Mouse (Mus musculus) brain, embryonic 18.5 days (tissue): Measurements from ENCODE around the gene Sh3tc1.

Experiments used
- DNase-seq: peaks from one replicate; pipeline ENCODE4 v3.0.0-alpha.2; 2012; ENCODE audit warnings: low read depth, low spot score

The Sh3tc1 gene

DNA sequence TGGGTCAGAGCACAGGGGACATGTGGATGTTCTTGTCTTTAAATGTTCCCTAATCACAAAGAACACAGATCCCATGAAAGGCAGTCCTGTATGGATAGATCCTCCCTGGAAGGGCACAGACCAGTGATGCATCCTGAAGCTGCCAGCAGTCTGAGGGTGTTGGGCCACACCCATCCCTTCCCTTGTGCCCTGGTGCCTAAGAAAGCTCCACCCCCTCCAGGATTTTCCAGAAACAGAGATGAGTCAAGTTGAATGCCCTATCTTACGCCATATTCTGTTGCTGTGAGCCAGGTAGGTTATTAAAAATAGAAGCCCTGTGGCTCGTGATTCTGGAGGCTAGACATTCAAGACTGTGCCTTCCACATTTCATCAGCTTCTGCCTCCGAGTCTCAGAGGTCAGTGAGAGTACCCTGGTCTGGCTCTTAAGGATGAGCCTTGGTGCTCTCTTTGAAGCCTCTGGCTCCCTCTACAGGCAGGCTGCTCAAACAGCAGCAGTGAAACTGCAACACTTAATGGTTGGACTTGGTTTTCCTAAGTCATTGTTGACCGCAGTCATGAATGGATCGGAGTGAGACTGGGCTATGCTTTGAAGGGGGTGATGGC, 15.4 kb upstream of the Sh3tc1 start:
- no peak for DNase-seq

DNA sequence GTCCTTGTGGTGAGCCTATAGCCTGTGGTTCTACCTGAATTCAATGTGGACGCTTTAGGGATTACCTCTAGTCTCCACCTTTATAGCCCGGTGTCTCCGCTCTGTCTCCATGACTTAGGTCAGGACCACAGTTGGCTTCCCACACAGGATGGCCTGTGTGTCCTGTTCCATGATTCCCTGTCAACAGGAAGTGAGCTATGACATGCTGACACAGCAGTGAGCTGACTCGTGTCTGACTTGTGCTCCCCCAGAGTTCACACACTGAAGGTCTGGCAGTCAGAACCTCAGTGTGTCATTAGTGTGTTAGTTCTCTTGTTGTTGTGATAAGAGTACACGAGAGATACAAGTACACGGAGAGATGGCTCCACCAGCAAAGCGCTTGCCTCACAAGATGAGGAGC, 11.2 kb upstream of the Sh3tc1 start:
- DNase-seq, result no peak

DNA sequence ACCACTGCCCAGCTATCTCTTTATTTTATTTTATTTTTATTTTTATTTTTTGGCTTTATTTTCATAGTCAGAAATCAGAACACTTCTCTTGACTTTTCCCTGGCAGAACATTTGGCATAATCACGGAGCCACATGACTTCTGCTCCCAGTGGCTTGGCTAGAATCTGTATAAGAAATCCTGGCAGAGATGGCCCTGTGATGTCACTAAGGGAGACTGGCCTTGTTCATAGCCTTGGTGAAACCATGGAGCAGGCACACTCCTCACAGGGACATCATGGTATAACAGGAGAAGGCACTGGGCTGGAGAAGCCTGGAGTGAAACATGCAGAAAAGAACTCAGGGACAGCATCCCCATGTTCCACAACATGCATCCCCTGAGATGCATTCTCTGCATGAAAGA, 10.2 kb upstream of the Sh3tc1 start:
- no peak for DNase-seq

DNA sequence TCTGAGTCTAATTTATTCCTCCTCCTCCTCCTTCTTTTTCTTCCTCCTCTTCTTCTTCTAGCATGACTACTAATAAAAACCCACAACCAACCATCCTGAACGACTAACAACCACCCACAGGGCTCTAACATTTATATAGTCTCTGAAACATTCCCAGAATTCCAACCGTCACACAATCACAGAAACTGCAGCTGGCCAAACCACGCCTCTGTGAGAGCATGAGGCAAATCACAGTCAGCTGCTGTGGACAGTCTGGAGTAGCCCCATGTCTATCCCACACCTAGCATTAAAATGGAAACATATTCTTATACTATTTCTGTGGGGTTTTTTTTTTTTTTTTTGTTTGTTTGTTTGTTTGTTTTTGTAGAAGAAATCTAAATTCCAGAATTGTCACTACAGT, 9.6 kb upstream of the Sh3tc1 start:
- DNase-seq, result no peak

DNA sequence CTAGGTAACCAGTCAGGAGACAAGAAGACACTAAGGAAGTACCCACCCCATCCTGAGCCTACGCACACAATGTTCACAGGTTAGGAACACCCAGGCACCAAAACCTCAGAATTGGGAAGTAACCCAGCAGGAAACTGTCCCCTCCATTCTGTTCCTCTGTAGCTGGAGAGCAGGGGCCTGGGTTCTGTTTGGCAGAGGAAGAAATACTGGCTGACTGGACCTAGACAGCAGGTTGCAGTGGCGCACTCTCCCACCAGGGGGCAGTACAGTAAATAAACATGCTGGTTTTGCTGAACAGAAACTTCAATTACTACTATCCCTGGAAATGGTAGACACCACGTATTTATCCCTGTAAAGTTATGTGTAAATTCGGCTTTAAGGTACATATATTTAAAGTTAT, 7.1 kb upstream of the Sh3tc1 start:
- no peak for DNase-seq

DNA sequence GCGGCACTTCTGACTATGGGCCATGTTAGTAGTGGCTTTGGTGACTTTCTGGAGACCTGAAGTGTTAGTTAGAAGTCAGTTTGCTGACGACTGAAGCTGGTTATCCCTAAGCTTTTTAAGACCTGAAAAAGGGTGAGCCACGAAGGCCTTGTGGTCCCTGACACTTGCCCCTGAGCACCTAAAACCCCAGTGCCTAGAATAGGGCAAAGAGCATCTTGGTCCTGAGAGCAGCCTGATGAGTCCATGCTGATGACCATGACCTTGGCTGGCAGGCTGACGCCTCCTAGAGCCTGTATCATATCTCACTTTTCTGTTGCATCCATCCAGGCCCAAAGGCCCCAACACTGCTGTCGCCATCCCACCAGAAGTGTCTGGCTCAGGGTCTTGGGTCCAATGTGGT, 5.6 kb upstream of the Sh3tc1 start:
- no peak for DNase-seq

DNA sequence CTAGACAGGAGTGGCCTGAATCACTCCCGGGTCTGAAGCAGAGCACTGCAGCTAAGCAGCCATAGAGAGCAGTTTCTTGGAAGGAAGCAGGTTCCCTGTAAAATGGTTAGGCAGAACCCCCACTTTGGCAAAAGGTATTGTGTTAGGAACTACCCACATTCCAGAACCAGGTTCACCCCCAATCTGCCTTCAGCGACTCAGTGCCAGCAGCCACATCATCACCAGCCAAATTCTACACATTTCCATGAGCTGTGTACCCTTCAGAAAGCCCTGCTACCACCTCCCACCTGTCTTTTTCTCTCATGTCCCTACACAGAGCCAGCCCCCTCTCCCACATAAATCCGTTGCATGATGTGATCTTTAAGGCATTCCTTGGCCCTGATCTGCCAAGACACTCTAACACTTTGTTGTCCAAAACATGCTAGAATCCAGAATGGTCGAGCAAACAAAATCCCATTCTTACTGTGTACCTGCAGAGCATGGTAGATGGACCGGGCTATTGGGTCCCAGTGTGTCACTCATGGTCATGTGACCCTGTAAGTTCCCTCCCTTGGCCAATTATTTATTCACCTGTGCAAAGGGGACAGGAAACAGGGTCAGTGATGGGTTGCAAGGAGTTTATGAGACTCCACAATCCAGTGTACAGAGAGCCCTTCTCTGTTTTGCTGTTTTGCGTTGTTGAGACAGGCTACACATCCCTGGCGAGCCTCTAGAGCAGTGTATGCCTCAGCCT, 4.4 kb upstream of the Sh3tc1 start:
- no peak for DNase-seq

DNA sequence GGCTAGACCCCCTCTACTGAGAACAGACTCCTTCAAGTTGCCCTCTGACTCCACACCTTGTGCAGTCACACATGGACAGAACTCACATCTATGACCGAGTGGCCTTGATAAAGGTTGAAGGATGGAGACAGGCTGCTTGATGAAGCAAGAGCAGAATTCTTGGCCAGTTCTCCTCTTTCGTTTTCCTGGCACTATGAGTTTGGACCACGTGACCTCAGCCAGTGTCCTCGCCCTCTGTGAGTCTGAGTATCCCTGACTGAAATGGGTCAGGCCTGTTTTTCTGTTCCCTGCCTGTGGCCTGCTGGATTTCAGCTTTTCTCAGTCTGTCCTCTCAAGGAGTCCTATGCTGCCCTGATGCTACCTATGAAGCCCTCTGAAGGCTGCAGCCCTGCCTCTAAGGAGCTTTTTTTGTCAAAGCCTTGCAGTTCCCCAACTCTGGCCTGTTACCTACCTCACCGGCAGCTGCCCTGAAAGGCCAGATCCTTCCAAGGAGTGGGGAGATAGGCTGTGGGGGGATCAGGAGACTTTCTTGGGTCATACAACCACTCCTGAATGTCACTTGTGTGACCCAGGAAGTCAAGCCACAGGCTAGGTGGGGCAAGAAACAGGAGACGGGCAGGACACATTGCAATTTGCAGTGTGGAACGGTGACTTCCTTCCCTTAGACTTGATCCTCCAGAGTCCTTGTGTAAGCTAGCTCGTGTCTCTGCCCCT, 3.6 kb upstream of the Sh3tc1 start:
- DNase-seq, result no peak

DNA sequence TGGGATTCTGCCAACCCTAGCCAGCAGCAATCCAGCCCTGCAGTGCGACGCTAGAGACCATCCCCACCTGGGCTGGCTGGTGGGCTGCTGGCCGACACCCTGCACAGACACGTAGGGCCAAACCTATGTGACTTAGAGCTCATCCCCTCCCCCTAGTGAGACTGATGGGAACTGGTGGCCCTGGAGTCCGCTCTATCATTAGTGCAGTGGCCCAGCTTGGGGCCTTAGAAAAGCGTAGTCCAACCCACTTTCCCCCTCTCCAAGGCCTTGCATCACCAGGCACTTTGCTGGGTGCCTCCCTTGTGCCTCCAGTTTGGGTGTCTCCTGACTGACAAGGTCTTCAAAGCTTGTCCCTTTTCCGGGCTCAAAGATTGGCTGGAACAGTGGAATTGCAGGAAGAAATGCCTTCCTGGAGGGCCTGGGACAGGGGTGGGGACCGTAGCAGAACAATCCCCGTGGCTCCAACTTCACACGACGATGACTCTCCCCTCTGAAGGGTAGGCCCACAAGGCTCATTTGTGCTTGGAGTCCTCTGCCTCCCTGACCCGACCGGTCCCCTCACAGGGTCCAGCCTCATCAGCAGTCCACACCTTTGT, 1.5 kb upstream of the Sh3tc1 start:
- DNase-seq, result no peak

DNA sequence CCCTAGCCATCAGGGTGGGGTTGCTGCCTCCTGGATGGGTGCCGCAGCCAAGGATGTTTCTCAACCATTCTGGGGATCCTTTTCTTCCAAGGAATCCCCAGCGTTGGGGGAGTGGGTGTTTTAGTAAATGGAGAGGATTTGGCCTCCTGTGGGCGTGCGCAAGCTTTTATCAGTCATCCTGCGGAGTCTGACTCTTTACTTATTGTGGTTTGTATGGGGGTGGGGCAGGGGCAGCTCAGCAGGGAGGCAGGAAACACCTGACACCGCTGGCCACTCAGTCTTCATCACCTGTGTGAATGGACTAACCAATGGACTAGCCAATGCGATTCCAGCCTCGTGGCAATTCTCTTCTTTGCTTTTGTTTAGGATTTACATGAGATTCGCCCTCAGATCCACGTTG, 929 bp upstream of the Sh3tc1 start:
- DNase-seq, result no peak

DNA sequence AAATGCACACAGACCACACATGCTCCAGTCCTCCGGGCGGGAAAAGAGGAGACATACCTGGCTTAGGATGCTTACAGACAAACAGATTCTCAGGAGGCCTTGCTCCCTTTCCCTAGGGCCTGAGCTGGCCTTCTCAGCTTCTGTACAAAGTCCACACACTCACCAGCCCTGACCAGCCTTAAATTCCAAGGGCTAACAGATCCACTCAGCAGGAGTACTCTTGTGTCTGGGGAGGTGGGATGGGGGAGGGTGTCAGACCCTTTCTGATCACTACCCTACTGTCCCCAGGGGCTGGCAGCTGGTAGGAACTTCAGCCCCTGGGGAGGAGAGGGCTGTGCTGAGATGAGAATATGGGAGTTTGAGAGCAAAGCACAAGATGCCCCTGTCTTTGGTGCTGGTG, 782 bp downstream of the Sh3tc1 start:
- no peak for DNase-seq

DNA sequence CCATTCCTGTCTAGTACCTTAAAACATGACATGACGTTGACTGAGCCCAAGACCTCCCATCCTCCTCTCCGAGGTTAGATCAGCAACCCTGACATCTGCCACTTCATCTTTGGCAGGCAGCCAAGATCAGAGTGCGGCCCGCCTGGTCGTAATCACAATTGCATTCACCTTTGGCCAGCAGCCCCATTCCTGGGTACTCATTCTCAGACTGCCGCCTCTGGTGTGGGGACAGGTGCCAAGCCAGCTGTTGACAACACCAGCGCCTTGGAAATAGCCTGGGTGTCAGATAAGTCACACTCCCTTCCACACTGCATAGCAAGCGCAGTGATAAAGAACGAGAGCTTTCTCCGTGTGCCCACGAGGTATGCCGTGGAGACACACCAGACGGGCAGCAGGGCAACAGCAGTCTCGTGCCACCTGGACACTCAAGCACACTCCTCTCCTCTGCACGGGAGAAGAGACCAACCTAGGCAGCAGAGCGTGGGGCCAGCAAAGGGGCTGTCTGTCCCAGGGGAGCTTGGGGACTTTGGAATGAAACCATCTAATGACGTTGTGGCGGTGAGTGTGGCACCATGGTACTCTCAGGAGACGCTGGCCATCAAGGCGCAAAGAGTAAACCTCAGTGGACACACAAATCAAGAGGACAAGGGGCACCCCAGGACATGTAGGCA, 2.4 kb downstream of the Sh3tc1 start:
- no peak for DNase-seq

DNA sequence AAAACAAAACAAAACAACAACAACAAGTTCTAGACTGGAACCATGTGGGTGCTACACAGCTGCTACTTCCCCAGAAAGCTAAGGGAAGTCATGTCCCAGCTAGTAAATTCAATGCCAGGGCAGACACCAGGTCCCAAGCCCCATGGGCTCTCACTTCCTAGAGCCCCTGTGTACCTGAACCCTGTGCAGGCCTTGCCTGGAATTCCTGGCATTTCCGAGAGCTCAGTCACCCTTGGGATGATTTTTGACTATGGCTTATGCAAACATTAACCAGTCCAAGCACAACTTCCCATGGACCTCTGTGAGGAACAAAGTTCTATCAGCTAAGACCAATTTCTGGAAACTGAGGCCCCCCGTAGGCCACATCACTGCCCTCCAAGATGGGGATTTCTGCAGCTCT, 6.3 kb downstream of the Sh3tc1 start:
- no peak for DNase-seq

DNA sequence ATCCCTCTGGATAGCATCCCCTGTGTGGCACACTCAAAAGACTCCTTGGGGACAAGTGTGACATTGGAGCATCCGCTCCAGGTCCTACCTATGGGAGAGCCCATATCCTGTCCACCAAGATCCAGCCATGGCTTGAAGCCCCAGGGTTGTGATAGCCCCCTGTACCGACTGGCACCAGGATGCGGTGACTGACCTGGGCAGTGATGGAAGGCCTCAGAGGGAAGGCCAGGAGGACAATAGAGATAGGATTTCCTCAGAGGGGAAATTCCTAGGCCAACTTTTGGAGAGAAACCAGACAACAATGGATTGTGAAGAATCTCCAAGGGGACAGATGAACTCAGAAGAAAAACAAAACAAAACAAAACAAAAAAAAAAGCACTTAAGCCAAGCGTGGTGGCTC, 8.8 kb downstream of the Sh3tc1 start:
- DNase-seq, result no peak

DNA sequence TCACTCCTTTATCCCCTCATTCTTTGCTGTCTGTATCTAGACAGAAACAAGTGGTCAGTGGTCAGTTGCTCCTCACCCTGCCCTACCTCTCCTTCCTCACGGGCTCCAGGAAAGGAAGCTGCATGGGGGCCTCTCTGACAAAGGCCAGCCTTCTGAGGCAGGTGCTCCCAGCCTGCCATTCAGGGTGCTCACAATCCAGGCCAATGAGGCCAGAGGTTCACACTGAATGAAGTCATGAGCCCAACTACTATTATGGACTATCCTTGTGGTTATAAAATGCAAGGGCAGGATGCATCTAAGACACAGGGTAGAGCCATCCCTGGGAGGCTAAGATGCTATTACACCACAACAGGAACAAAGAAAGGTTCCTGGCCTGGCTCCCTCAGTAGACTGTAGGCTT, 9.2 kb downstream of the Sh3tc1 start:
- DNase-seq, result no peak

DNA sequence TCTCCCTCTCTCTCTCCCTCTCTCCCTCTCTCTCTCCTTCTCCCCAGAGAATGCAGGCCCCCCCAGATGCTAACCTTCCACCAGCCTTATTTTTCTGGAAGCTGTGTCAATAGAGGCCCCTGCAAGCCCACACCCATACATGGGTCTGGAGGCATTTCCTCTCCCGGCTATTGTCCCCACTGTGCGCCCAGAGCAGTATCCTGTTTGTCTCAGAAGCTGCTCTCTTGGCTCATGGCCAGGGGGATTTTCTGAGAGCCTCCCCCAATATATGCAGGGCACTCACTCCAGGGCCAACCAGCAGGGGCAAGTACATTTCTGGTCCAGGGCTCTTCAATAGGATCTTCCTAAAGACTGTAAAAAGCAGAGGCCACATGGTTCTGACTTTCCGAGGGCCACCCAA, 9.9 kb downstream of the Sh3tc1 start:
- DNase-seq, result no peak

DNA sequence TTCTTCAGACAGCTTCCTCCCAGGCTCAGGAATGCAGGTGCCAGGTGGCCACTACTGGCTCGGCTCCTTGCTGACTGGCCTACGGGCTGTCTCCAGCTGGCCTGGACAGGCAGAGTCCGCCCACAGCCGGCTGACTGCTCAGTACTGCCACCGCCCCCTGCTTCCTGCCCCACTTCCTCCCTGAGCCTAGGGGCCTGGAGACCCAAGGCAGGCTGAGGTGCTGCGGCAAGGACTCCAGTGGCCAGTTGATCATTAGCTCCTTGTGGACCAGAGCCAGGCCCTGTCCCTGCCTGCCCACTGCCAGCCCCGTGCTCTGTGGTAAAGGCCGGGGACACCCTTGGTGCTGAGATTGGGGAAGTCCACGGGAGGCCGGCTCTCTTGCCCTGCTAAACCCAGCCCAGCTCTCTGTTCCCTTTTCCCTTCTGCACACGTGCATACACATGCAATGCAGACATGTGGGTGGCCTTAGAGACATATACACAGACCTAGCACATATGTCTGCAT, 10.8 kb downstream of the Sh3tc1 start:
- no peak for DNase-seq

DNA sequence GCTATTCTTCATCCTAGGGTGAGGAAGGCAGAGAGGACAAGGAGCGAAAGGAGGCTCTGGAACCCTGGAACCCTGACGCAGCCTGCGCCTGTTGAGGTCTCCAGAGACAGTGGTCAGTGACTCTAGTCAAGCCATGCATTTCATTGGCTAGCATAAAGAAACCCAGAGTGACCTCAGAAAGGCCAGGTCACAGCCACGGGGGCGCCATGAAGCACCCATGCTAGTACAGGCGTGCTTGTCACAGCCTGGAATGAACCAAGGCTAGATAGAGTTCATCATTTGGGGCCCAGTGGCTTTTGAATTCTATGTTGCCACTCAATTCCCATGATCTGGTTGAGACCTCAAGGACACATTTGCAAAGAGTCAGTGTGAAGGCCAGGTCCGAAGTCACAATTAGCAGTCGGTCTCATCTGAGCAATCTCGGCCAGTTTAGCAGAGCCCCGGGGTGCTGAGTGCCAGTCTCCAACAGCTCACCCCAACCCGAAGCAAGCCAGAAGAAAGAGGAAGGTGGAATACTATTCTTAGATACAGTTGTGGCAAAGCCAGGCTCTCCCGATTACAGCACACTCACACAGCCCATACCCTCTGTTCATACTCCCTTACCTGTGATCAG, 11.3 kb downstream of the Sh3tc1 start:
- DNase-seq, result no peak

DNA sequence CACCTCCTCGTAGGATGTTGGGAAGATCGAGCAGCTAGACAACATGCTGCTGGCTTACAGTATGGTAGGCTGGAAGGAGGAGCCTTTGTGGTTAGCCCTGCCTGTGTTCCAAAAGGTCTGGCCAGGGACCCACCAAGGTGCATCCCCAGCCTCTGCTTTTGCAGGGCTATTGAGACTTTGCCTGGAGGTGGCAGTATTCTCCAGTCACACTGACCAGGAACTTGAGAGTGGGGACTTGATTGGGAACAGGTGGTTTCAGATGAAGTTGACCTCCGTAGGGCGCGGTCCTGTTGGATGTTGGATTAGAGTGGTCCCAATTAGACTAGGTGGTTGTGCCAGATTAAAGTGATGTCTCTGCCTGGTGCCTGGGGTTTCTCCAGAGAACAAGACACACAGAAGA, 12.3 kb downstream of the Sh3tc1 start:
- DNase-seq, result no peak

DNA sequence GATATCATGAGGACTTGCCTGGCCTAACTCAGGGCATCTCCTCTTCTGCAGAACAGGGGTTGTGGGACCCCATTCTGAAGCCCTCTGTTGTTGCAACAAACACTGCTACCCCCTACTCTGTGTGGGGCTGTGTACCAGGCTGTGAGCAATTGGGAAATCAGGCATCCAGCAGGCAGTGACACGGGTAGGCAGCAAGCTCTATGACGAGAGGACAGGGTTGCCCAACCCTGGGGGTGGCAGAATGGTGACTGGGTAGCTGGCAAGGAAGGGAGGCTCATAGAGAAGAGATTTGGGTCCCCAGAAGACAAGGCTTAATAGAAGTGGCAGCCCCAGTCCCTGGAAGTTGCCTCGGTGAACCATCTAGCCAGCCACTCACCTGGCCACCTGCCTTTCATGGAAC, 13.9 kb downstream of the Sh3tc1 start:
- no peak for DNase-seq

DNA sequence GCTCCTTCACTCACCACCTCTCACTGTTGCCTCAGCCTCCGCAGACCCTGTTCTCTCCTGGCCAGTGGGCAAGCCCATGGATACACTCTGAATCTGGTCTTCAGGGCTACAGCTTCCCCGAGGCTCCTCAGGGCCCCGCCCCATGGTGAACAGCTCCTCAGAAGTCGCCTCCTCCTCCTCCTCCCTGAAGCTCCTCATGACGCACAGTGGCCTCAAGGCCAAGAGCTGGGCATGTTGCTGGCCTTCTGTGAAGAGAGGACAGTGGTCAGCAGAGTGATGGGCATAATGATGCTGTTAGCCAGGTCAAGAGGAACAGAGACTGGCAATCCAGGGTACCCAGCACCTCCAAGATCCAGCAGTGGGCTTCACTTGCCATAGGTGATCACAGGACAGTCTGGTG, 15.9 kb downstream of the Sh3tc1 start:
- DNase-seq, result no peak

DNA sequence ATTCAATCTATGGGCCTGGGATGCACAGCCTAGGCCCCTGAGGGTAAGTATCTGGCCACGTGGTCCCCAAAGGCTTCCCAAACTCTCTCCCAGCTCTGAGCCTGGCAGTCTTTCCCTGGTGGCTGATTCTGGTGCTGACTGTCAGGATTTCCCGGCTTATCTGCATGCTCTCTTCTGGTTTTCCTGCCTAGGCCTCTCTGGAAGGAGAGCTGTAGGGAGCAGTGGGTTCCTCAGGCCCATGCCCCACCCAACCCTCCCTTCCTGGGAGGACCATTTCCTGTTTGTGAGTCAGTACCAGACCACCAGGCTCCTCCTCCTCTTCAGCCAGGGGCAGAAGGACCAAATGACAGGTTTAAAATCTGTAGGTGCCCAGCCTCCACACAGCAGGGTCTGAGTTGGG, 17.1 kb downstream of the Sh3tc1 start:
- DNase-seq, result no peak
